Mouse (Mus musculus) liver, adult (tissue): ENCODE data around the gene Grk3.

Experiments
- GATA4 ChIP-seq: IDR thresholded peaks from 2 replicates; pipeline ENCODE4 v1.6.1; 2014; ENCODE audit warnings: mild to moderate bottlenecking, low read length; ENCODE audit not compliant: insufficient replicate concordance

The Grk3 gene

GRCm38 (mm10) chr5:113018190-113018589 lies 2.6 kb upstream of the Grk3 start:
- TF ChIP-seq GATA4 = no peak

- TF ChIP-seq GATA4 = no peak
These were observed 1.4 kb upstream of the Grk3 start for GRCm38 (mm10) chr5:113017004-113017403.

- no peak for TF ChIP-seq GATA4
These were observed 769 bp downstream of the Grk3 start for GRCm38 (mm10) chr5:113014808-113015235.

GRCm38 (mm10) chr5:113014111-113014807 lies 1.3 kb downstream of the Grk3 start:
- no peak for TF ChIP-seq GATA4

GRCm38 (mm10) chr5:113011926-113012325 lies 3.7 kb downstream of the Grk3 start:
- TF ChIP-seq GATA4 = no peak

GRCm38 (mm10) chr5:113009183-113009820 lies 6.3 kb downstream of the Grk3 start:
- TF ChIP-seq GATA4 = no peak

GRCm38 (mm10) chr5:113008496-113008895 lies 7.1 kb downstream of the Grk3 start:
- no peak for TF ChIP-seq GATA4

GRCm38 (mm10) chr5:113006997-113007396 lies 8.6 kb downstream of the Grk3 start:
- TF ChIP-seq GATA4 = no peak

GRCm38 (mm10) chr5:113005941-113006391 lies 9.6 kb downstream of the Grk3 start:
- TF ChIP-seq GATA4 = no peak

GRCm38 (mm10) chr5:113002821-113003380 lies 12.7 kb downstream of the Grk3 start:
- TF ChIP-seq GATA4 = no peak

- TF ChIP-seq GATA4 = no peak
These were observed 16.4 kb downstream of the Grk3 start for GRCm38 (mm10) chr5:112999227-112999626.

- TF ChIP-seq GATA4 = no peak
These were observed 17.9 kb downstream of the Grk3 start for GRCm38 (mm10) chr5:112997516-112998186.

GRCm38 (mm10) chr5:112991245-112991644 lies 24.3 kb downstream of the Grk3 start:
- TF ChIP-seq GATA4 = no peak

- no peak for TF ChIP-seq GATA4
These were observed 33.7 kb downstream of the Grk3 start for GRCm38 (mm10) chr5:112981931-112982330.

- TF ChIP-seq GATA4 = no peak
These were observed 35.9 kb downstream of the Grk3 start for GRCm38 (mm10) chr5:112979710-112980109.

GRCm38 (mm10) chr5:112979195-112979594 lies 36.4 kb downstream of the Grk3 start:
- TF ChIP-seq GATA4 = no peak
